In the genomic region with DNA sequence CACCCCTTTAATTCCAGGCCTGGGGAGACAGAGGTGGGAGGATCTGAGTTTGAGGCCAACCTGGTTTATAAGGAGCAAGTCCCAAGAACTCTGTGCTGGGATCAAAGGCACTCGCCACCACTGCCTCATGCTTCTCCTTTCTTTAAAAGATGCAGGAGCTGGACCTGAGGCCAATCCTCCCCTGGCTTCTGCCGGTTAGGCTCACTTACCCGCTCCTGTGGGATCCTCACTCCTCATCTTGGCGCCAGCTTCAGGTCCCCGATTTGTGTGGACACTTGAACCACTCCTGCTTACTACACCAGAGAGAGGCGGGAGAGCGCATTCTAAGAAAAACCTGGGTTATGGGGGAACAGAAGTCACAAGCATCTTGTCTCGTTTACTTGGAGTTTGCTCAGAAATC, we compare ENCODE assay signal across 23 mouse cellular contexts. TPM values are rescaled to one million over a fixed set of nuclear protein-coding genes. Genes with fewer than 3 reads are reported as not detected.
DNase-seq lines count a peak whose midpoint lies in the region; ATAC-seq and TF ChIP-seq lines count a peak whose summit lies in the region.
"Had no signal": no experiment of that assay in that cellular context is flagged by ENCODE, and none has a peak within 500 bp of the region (broad histone marks: within the 10 kb centered on the region; RNA-seq: fewer than 3 reads in every experiment).

No protein-coding gene starts in this region.

- H3K36me3 ChIP-seq in heart, embryonic 13.5 days: no peaks in the 10 kb centered on the region
- H3K36me3 ChIP-seq in heart, adult 2 months (ENCODE audit: control insufficient read depth, insufficient read depth, low read length): no peaks in the 10 kb centered on the region
- H3K36me3 ChIP-seq in E14TG2a.4 (ENCODE audit: insufficient read depth, low read length): no peaks in the 10 kb centered on the region
- no peaks in the 10 kb centered on the region for H3K36me3 ChIP-seq in embryonic facial prominence, embryonic 10.5 days (replicated peaks)
- H3K36me3 ChIP-seq: embryonic facial prominence, embryonic 12.5 days; embryonic facial prominence, embryonic 15.5 days; heart, embryonic 12.5 days; hindbrain, embryonic 12.5 days; hindbrain, embryonic 15.5 days had no signal

- 34% methylated on average over 8 of the region's 8 CpGs for WGBS in heart, embryonic 13.5 days
- 52% methylated on average over 8 of the region's 8 CpGs for WGBS in heart, adult 2 months
- WGBS in embryonic facial prominence, embryonic 10.5 days: 43% methylated on average over 8 of the region's 8 CpGs

- no peaks in the 10 kb centered on the region for H3K79me2 ChIP-seq in heart, adult 2 months (replicated peaks; ENCODE audit: control insufficient read depth, insufficient read depth, low read length)

- TF ChIP-seq CTCF in heart, adult 2 months (IDR thresholded peaks at IDR 0.05): no peak
- TF ChIP-seq CTCF in E14TG2a.4 (conservative IDR thresholded peaks at IDR 0.05; ENCODE audit: low read length): no peak
- no peak for TF ChIP-seq CTCF in left cerebral cortex, adult 2 months (IDR thresholded peaks at IDR 0.05)

- H3K27me3 ChIP-seq in heart, embryonic 13.5 days (replicated peaks): no peaks in the 10 kb centered on the region
- H3K27me3 ChIP-seq in heart, adult 2 months (ENCODE audit: control insufficient read depth, insufficient read depth, low read length): no peaks in the 10 kb centered on the region
- H3K27me3 ChIP-seq in E14TG2a.4 (ENCODE audit: insufficient read depth, low read length): no peaks in the 10 kb centered on the region
- H3K27me3 ChIP-seq in embryonic facial prominence, embryonic 10.5 days (replicated peaks; ENCODE audit: low read depth, poor library complexity, severe bottlenecking): no peaks in the 10 kb centered on the region
- H3K27me3 ChIP-seq: CH12.LX; embryonic facial prominence, embryonic 12.5 days; embryonic facial prominence, embryonic 15.5 days; hindbrain, embryonic 12.5 days; hindbrain, embryonic 15.5 days had no signal

- ATAC-seq in heart, embryonic 13.5 days (ENCODE audit: extremely low read depth, insufficient number of reproducible peaks, low FRiP score, low TSS enrichment): no peak
- ATAC-seq: activated CD4-positive, CD25-positive, alpha-beta regulatory T cell, adult 4 months; forebrain, embryonic 14.5 days; intestine, postnatal 0 days had no signal

- no peak overlapping the region for H3K4me2 ChIP-seq in heart, embryonic 13.5 days
- H3K4me2 ChIP-seq: embryonic facial prominence, embryonic 12.5 days; embryonic facial prominence, embryonic 15.5 days; heart, embryonic 12.5 days; hindbrain, embryonic 12.5 days; hindbrain, embryonic 15.5 days had no signal

- H3K4me1 ChIP-seq in heart, embryonic 13.5 days: no peaks in the 10 kb centered on the region
- no peaks in the 10 kb centered on the region for H3K4me1 ChIP-seq in heart, adult 2 months (ENCODE audit: control insufficient read depth, insufficient read depth, low read length)
- peaks cover 66% of the 10 kb centered on the region for H3K4me1 ChIP-seq in E14TG2a.4 (replicated peaks; ENCODE audit: low read depth, low read length)
- H3K4me1 ChIP-seq in embryonic facial prominence, embryonic 10.5 days: no peaks in the 10 kb centered on the region
- H3K4me1 ChIP-seq: embryonic facial prominence, embryonic 12.5 days; embryonic facial prominence, embryonic 15.5 days; heart, embryonic 12.5 days; hindbrain, embryonic 12.5 days; hindbrain, embryonic 15.5 days had no signal

- DNase-seq in heart, adult 2 months: no peak
- peak; percentile 60 for DNase-seq in ES-CJ7 (ENCODE audit: low read depth, low spot score)
- DNase-seq in embryonic facial prominence, embryonic 10.5 days (ENCODE audit: low spot score): peak; percentile 10
- no peak for DNase-seq in adipocyte (ENCODE audit: low spot score)
- no peak for DNase-seq in left cerebral cortex, adult 2 months (ENCODE audit: extremely low spot score in 1 of 2, low spot score in 2 of 2)
- DNase-seq: adrenal gland, postnatal 10 days; adrenal gland, postnatal 36 days; B cell, adult 2 months; cerebellum, adult 18-20 months; cerebellum, adult 9-10 months; cerebellum, postnatal 14 days; gastrocnemius, postnatal 36 days had no signal

- TF ChIP-seq EP300 in heart, adult 2 months (IDR thresholded peaks at IDR 0.05; ENCODE audit: insufficient read depth, low read depth, low read length): no peak

- H3K27ac ChIP-seq in heart, embryonic 13.5 days (replicated peaks): no peak overlapping the region
- no peak overlapping the region for H3K27ac ChIP-seq in heart, adult 2 months
- no peak overlapping the region for H3K27ac ChIP-seq in embryonic facial prominence, embryonic 10.5 days (replicated peaks)
- no peak overlapping the region for H3K27ac ChIP-seq in left cerebral cortex, adult 2 months
- H3K27ac ChIP-seq: embryonic facial prominence, embryonic 12.5 days; embryonic facial prominence, embryonic 15.5 days; hindbrain, embryonic 12.5 days; hindbrain, embryonic 15.5 days had no signal

- H3K4me3 ChIP-seq in heart, embryonic 13.5 days: no peak overlapping the region
- no peak overlapping the region for H3K4me3 ChIP-seq in heart, adult 2 months
- peak overlapping the region; percentile 67 for H3K4me3 ChIP-seq in E14TG2a.4 (replicated peaks; ENCODE audit: low read length)
- H3K4me3 ChIP-seq in embryonic facial prominence, embryonic 10.5 days: no peak overlapping the region
- H3K4me3 ChIP-seq in left cerebral cortex, adult 2 months: no peak overlapping the region
- H3K4me3 ChIP-seq: embryonic facial prominence, embryonic 12.5 days; embryonic facial prominence, embryonic 15.5 days; heart, embryonic 12.5 days; hindbrain, embryonic 12.5 days; hindbrain, embryonic 15.5 days had no signal

- TF ChIP-seq POLR2A in heart, adult 2 months (IDR thresholded peaks at IDR 0.05; ENCODE audit: insufficient read depth, low read depth, low read length): no peak

- no peaks in the 10 kb centered on the region for H3K9me3 ChIP-seq in heart, embryonic 13.5 days
- no peaks in the 10 kb centered on the region for H3K9me3 ChIP-seq in E14TG2a.4 (ENCODE audit: low read length)
- no peaks in the 10 kb centered on the region for H3K9me3 ChIP-seq in embryonic facial prominence, embryonic 10.5 days
- H3K9me3 ChIP-seq: embryonic facial prominence, embryonic 12.5 days; embryonic facial prominence, embryonic 15.5 days; heart, embryonic 12.5 days; hindbrain, embryonic 12.5 days; hindbrain, embryonic 15.5 days had no signal

- 0 out of 2 replicates have a peak overlapping the region, but pooled peaks have one; percentile 24 for H3K9ac ChIP-seq in heart, embryonic 13.5 days
- H3K9ac ChIP-seq in heart, adult 2 months (ENCODE audit: low read depth, low read length): no peak overlapping the region
- H3K9ac ChIP-seq: embryonic facial prominence, embryonic 12.5 days; embryonic facial prominence, embryonic 15.5 days; heart, embryonic 12.5 days; hindbrain, embryonic 12.5 days; hindbrain, embryonic 15.5 days had no signal

- intact Hi-C loops in heart, adult 2 months (cut with DNase I): no loop called here
- intact Hi-C loops in left cerebral cortex, adult 2 months (cut with DNase I): no loop called here

RNA-seq across cellular contexts. Expression of gene Tet1, which starts 7.0 kb away (rescaled TPM):
- 21.8 and 24.0 TPM in 2 replicates for polyA plus RNA-seq in heart, embryonic 13.5 days (2015; fragmentation: Nextera tagmentation; extraction: Ambion mirVana)
- 1 to 10 TPM; 5.3 to 6.6 TPM for total RNA-seq in heart, adult 2 months (2021)
- 2.3 and 3.9 TPM in 2 replicates for polyA plus RNA-seq in heart, adult 2 months (2012; rRNA removed)
- 28.9 and 34.5 TPM in 2 replicates for polyA plus RNA-seq in embryonic facial prominence, embryonic 10.5 days (2016; fragmentation: Nextera tagmentation; extraction: Ambion mirVana)
- 10 to 100 TPM; 14.4 to 15.4 TPM for total RNA-seq in left cerebral cortex, adult 2 months (2021)

RNA-seq across cellular contexts. Expression of gene Slc25a16, which starts 18.6 kb away (rescaled TPM):
- 11.5 and 11.7 TPM in 2 replicates for polyA plus RNA-seq in heart, embryonic 13.5 days (2015; fragmentation: Nextera tagmentation; extraction: Ambion mirVana)
- total RNA-seq in heart, adult 2 months (2021): 10 to 100 TPM; 20.4 to 27.1 TPM
- 21.7 and 35.8 TPM in 2 replicates for polyA plus RNA-seq in heart, adult 2 months (2012; rRNA removed)
- polyA plus RNA-seq in embryonic facial prominence, embryonic 10.5 days (2016; fragmentation: Nextera tagmentation; extraction: Ambion mirVana): 8.1 and 9.4 TPM in 2 replicates
- 10 to 100 TPM; 36.4 to 38.5 TPM for total RNA-seq in left cerebral cortex, adult 2 months (2021)

RNA-seq across cellular contexts. Expression of gene Dna2, which starts 45.0 kb away (rescaled TPM):
- 15.4 and 16.2 TPM in 2 replicates for polyA plus RNA-seq in heart, embryonic 13.5 days (2015; fragmentation: Nextera tagmentation; extraction: Ambion mirVana)
- total RNA-seq in heart, adult 2 months (2021): under 1 TPM; 0.29 to 0.68 TPM
- polyA plus RNA-seq in heart, adult 2 months (2012; rRNA removed): 0.84 and 1.8 TPM in 2 replicates
- polyA plus RNA-seq in embryonic facial prominence, embryonic 10.5 days (2016; fragmentation: Nextera tagmentation; extraction: Ambion mirVana): 37.1 and 39.1 TPM in 2 replicates
- total RNA-seq in left cerebral cortex, adult 2 months (2021): 1 to 10 TPM in 1 of 2 experiments, under 1 TPM in 1; 0.91 to 1.9 TPM

Comparison
In these comparisons a context has a peak if more than half of its experiments do, and no peak if none do; other contexts are left out.
1. DNase-seq: peak in ES-CJ7 (single experiment) and embryonic facial prominence, embryonic 10.5 days (single experiment); none in heart, adult 2 months (0 of 2), adipocyte (single experiment) and left cerebral cortex, adult 2 months (0 of 2).